Mouse (Mus musculus) cerebellum, adult 2 months (tissue): Measurements from ENCODE around the gene 1700113H08Rik.

Experiments
- CTCF ChIP-seq: fragments of 200-500 bp; IDR thresholded peaks from 2 replicates; pipeline ENCODE4 v1.5.1; 2011; ENCODE audit warnings: low read depth, mild to moderate bottlenecking, control low read depth, low read length, moderate library complexity, borderline replicate concordance; ENCODE audit not compliant: insufficient read depth
- POLR2A ChIP-seq: fragments of 200-500 bp; IDR thresholded peaks from 2 replicates; pipeline ENCODE4 v1.6.1; 2011; ENCODE audit warnings: low read length, control low read depth, borderline replicate concordance; ENCODE audit not compliant: insufficient read depth

- no peak for TF ChIP-seq CTCF
- TF ChIP-seq POLR2A: no peak
These were observed 53.1 kb downstream of the 1700113H08Rik start for GRCm38 (mm10) chr10:87110909-87111308.
